Mouse (Mus musculus) limb, embryonic 14.5 days (tissue): ENCODE measurements at regions not wholly inside any gene's neighbourhood (a gene's known extent, or its start where the extent isn't known, plus 50 kb on each side); places are given as distances from the start of the nearest gene placed in this dataset.

ENCODE experiments used
- ATAC-seq: fragments of 200-750 bp; cut with Nextera tagmentation; 2 replicates; pipeline ENCODE4 v1.8.0; 2017; ENCODE audit warnings: low read depth, moderate number of reproducible peaks, moderate TSS enrichment; ENCODE audit not compliant: low FRiP score
- DNase-seq: peaks from one replicate; pipeline ENCODE4 v3.0.0-alpha.2; 2015; ENCODE audit warnings: low spot score
- H3K27ac ChIP-seq: fragments of 300-500 bp; sonication (generic); replicated peaks from 2 replicates; pipeline ENCODE4 v1.5.1; 2014; ENCODE audit warnings: low read depth, mild to moderate bottlenecking, low read length, moderate library complexity, mixed read lengths
- H3K27me3 ChIP-seq: fragments of 300-500 bp; sonication (generic); 2 replicates; pipeline ENCODE4 v1.6.1; 2014; ENCODE audit warnings: low read length, mixed read lengths; ENCODE audit not compliant: control insufficient read depth, insufficient read depth
- H3K36me3 ChIP-seq: fragments of 300-500 bp; sonication (generic); 2 replicates; pipeline ENCODE4 v1.6.1; 2014; ENCODE audit warnings: mild to moderate bottlenecking, low read length, moderate library complexity, mixed read lengths; ENCODE audit not compliant: control insufficient read depth, insufficient read depth
- H3K4me1 ChIP-seq: fragments of 300-500 bp; sonication (generic); 2 replicates; pipeline ENCODE4 v1.6.1; 2014; ENCODE audit warnings: antibody characterized with exemption, low read length, mixed read lengths; ENCODE audit not compliant: control insufficient read depth, insufficient read depth
- H3K4me2 ChIP-seq: fragments of 300-500 bp; sonication (generic); replicated peaks from 2 replicates; pipeline ENCODE4 v1.6.1; 2014; ENCODE audit warnings: low read depth, mild to moderate bottlenecking, low read length, moderate library complexity; ENCODE audit not compliant: severe bottlenecking
- H3K4me3 ChIP-seq: fragments of 300-500 bp; sonication (generic); replicated peaks from 2 replicates; pipeline ENCODE4 v1.5.1; 2014; ENCODE audit warnings: low read length
- H3K9ac ChIP-seq: fragments of 300-500 bp; sonication (generic); 2 replicates; pipeline ENCODE4 v1.6.1; 2014; ENCODE audit warnings: mild to moderate bottlenecking, low read depth, low read length, moderate library complexity; ENCODE audit not compliant: severe bottlenecking
- H3K9me3 ChIP-seq: fragments of 300-500 bp; sonication (generic); 2 replicates; pipeline ENCODE4 v1.6.1; 2016; ENCODE audit warnings: low read length; ENCODE audit not compliant: control insufficient read depth
- POLR2A ChIP-seq: fragments of 200-500 bp; IDR thresholded peaks from 2 replicates; pipeline ENCODE4 v1.8.0; 2012; ENCODE audit warnings: inconsistent platforms, mild to moderate bottlenecking, moderate library complexity, borderline replicate concordance; ENCODE audit not compliant: insufficient read depth, insufficient read length; ENCODE audit errors: extremely low read depth
- WGBS: fragments of 180-500 bp; shearing (Covaris S2); extraction: QIAGEN DNeasy Blood & Tissue Kit; methylation state at CpG from one replicate; pipeline ENCODE4 v1.1.7; 2014; 5-methylcytosine and 5-hydroxymethylcytosine counted together

DNA sequence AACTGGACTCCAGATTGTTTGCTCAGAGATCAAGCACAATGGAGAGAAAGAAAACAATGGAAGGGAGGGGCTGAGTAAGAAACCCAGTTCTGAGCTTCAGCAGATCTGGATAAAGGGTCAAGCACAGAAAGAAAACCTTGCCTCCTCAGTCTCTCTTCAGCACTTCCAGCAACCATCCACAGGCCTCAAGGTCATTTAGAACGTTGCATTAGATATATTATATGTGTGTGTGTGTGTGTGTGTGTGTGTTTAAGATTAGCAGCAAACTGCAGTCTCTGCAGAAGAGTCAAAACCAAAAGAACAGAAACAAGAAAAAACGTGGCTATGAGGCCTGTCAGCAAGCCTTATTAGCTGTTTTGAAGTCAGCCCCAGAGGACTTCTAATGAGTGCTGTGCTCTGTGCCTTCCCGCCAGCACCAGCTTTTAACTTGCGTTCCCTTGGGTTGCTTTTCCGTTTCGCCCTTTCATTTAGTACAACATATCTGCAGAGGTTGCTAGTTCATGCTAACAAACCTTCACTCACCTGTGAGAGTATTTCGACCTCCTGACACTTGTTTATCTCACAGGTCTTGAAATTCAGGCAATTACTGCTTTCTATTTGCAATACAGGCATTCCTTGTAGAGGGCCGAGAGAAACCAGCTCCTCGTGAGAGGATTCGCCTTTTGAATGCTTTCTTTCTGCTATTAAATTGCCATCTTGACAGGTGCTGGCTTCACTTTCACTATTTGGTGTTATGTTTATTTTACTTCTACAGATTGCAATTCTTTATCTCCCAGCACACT lies 230.9 kb upstream of the Gpr149 start:
- Histone ChIP-seq H3K4me3 (no peak overlapping the region), H3K9ac (no peak overlapping the region), H3K36me3 (no peaks in the 10 kb centered on the region), H3K27ac (no peak overlapping the region), H3K27me3 (no peaks in the 10 kb centered on the region), H3K9me3 (no peaks in the 10 kb centered on the region), H3K4me2 (no peak overlapping the region), H3K4me1 (no peaks in the 10 kb centered on the region)
- DNase-seq (no peak), ATAC-seq (no peak)
- WGBS, result 61% methylated on average over 10 of the region's 10 CpGs
- no peak for TF ChIP-seq POLR2A

DNA sequence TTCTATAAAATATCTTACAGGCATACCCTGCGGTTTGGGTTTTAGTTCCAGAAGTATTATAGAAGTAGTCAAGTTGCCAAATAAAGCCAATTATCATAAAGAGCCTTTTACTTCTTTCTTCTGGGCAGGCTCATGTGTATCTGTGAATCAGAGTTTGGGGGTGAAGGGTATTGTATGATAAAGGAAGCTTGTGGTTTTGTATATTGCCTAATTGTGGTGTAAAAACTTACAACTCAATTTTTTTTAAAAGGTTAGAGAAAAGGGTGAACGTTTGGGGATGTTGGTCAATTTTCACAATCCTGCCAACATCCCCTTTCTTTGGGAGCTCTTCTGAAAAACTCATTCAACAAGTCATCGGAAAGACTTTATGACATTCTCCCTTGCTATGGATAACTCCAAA lies 219.0 kb upstream of the Gpr149 start:
- no peaks in the 10 kb centered on the region for H3K27me3 ChIP-seq
- H3K27ac ChIP-seq, result no peak overlapping the region
- TF ChIP-seq POLR2A, result no peak
- 77% methylated on average over 3 of the region's 3 CpGs for WGBS
- no peak for DNase-seq
- H3K4me2 ChIP-seq, result no peak overlapping the region
- H3K9me3 ChIP-seq, result no peaks in the 10 kb centered on the region
- no peak for ATAC-seq
- no peaks in the 10 kb centered on the region for H3K4me1 ChIP-seq
- no peaks in the 10 kb centered on the region for H3K36me3 ChIP-seq
- H3K4me3 ChIP-seq, result no peak overlapping the region
- no peak overlapping the region for H3K9ac ChIP-seq

- WGBS, result 38% methylated on average over 2 of the region's 2 CpGs
- H3K4me2 ChIP-seq, result no peak overlapping the region
- H3K27ac ChIP-seq, result no peak overlapping the region
- no peaks in the 10 kb centered on the region for H3K9me3 ChIP-seq
- no peak overlapping the region for H3K4me3 ChIP-seq
- no peak for TF ChIP-seq POLR2A
- DNase-seq, result no peak
- H3K36me3 ChIP-seq, result no peaks in the 10 kb centered on the region
- H3K9ac ChIP-seq, result no peak overlapping the region
- no peak for ATAC-seq
- no peaks in the 10 kb centered on the region for H3K4me1 ChIP-seq
- H3K27me3 ChIP-seq, result no peaks in the 10 kb centered on the region
Measured at GRCm38 (mm10) chr3:62801044-62801443, 196.1 kb upstream of the Gpr149 start.

- Histone ChIP-seq H3K4me1 (no peaks in the 10 kb centered on the region), H3K4me3 (no peak overlapping the region), H3K9me3 (no peaks in the 10 kb centered on the region), H3K4me2 (no peak overlapping the region), H3K27ac (no peak overlapping the region), H3K9ac (no peak overlapping the region), H3K36me3 (no peaks in the 10 kb centered on the region), H3K27me3 (no peaks in the 10 kb centered on the region)
- no peak for TF ChIP-seq POLR2A
- 37% methylated on average over 2 of the region's 2 CpGs for WGBS
- DNase-seq (no peak), ATAC-seq (no peak)
Measured at GRCm38 (mm10) chr3:62786233-62786632, 181.3 kb upstream of the Gpr149 start.
